Mouse (Mus musculus): Measurements from ENCODE around the gene Ncor2. TPM values are rescaled to one million over a fixed set of nuclear protein-coding genes. Genes with fewer than 3 reads are reported as not detected.

The Ncor2 gene
- total RNA-seq, 1 experiment = 19.9 TPM

- Histone ChIP-seq H3K36me3 (ENCODE audit: control insufficient read depth, insufficient read depth, low read length, poor library complexity, severe bottlenecking) (peaks cover 3% of the 10 kb centered on the region; the same call in 1 of the 2 replicates), H3K9me3 (ENCODE audit: control insufficient read depth, insufficient read depth, low read depth, low read length) (no peaks in the 10 kb centered on the region), H3K9ac (ENCODE audit: insufficient read depth, low read depth, low read length, poor library complexity, severe bottlenecking) (no peak overlapping the region), H3K27ac (ENCODE audit: insufficient read depth, low read depth, low read length, poor library complexity, severe bottlenecking) (no peak overlapping the region), H3K4me3 (ENCODE audit: insufficient read depth in 1 of 2, low read depth in 1 of 2, low read length in 2 of 2, poor library complexity in 1 of 2, severe bottlenecking in 1 of 2) (no peak overlapping the region), H3K4me1 (ENCODE audit: control insufficient read depth in 2 of 2, insufficient read depth in 2 of 2, low read length in 2 of 2, poor library complexity in 1 of 2) (peaks cover 0 to 21% of the 10 kb centered on the region in 2 experiments; a peak in 1 of 4 replicates)
- in situ Hi-C loops (cut with MboI; ENCODE audit: low sequenced_read_pairs in 2 of 2, unreplicated experiment in 2 of 2) = no loop called here
- no peak for DNase-seq (ENCODE audit: low read depth, low spot score)
- TF ChIP-seq MAFK (IDR thresholded peaks at IDR 0.05; ENCODE audit: insufficient read depth, low read depth, low read length) (no peak), CHD2 (IDR thresholded peaks at IDR 0.05; ENCODE audit: low read depth, low read length) (no peak), ZNF384 (IDR thresholded peaks at IDR 0.05; ENCODE audit: low read depth, low read length) (no peak), ZC3H11A (IDR thresholded peaks at IDR 0.05; ENCODE audit: borderline replicate concordance, low read depth, low read length) (no peak), HCFC1 (IDR thresholded peaks at IDR 0.05; ENCODE audit: borderline replicate concordance, insufficient read depth, low read length) (no peak)
These were observed 53.0 kb downstream of the Ncor2 start for GRCm38 (mm10) chr5:125125966-125126464.

DNA sequence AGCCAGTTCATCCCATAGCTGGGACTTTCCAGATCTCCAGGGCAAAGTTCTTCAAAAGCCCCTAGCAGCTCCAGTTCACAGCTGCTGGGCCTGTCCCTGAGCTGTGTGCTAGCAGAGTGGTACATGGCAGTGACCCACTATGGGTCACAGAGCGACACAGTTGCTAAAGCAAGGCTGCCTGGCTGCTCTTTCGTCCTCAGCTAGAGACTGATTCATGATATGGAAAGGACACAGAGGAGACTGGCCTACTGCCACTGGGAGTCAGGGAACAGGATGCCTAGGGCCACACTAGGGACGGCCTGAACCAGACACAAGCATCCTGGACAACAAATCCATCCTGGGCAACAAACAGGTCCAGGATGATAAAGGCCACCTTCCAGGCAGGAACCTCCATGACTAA, 53.8 kb downstream of the Ncor2 start:
- in situ Hi-C loops (cut with MboI; ENCODE audit: low sequenced_read_pairs in 2 of 2, unreplicated experiment in 2 of 2) = no loop called here
- Histone ChIP-seq H3K27ac (ENCODE audit: insufficient read depth, low read depth, low read length, poor library complexity, severe bottlenecking) (no peak overlapping the region), H3K9me3 (ENCODE audit: control insufficient read depth, insufficient read depth, low read depth, low read length) (no peaks in the 10 kb centered on the region), H3K4me3 (ENCODE audit: insufficient read depth in 1 of 2, low read depth in 1 of 2, low read length in 2 of 2, poor library complexity in 1 of 2, severe bottlenecking in 1 of 2) (no peak overlapping the region), H3K9ac (ENCODE audit: insufficient read depth, low read depth, low read length, poor library complexity, severe bottlenecking) (no peak overlapping the region), H3K4me1 (ENCODE audit: control insufficient read depth in 2 of 2, insufficient read depth in 2 of 2, low read length in 2 of 2, poor library complexity in 1 of 2) (peaks cover 0 to 17% of the 10 kb centered on the region in 2 experiments; a peak in 1 of 4 replicates), H3K36me3 (ENCODE audit: control insufficient read depth, insufficient read depth, low read length, poor library complexity, severe bottlenecking) (peaks cover 3% of the 10 kb centered on the region; the same call in 1 of the 2 replicates)
- no peak for DNase-seq (ENCODE audit: low read depth, low spot score)
- TF ChIP-seq CHD2 (IDR thresholded peaks at IDR 0.05; ENCODE audit: low read depth, low read length) (no peak), ZC3H11A (IDR thresholded peaks at IDR 0.05; ENCODE audit: borderline replicate concordance, low read depth, low read length) (no peak), MAFK (IDR thresholded peaks at IDR 0.05; ENCODE audit: insufficient read depth, low read depth, low read length) (no peak), ZNF384 (IDR thresholded peaks at IDR 0.05; ENCODE audit: low read depth, low read length) (no peak), HCFC1 (IDR thresholded peaks at IDR 0.05; ENCODE audit: borderline replicate concordance, insufficient read depth, low read length) (no peak)

DNA sequence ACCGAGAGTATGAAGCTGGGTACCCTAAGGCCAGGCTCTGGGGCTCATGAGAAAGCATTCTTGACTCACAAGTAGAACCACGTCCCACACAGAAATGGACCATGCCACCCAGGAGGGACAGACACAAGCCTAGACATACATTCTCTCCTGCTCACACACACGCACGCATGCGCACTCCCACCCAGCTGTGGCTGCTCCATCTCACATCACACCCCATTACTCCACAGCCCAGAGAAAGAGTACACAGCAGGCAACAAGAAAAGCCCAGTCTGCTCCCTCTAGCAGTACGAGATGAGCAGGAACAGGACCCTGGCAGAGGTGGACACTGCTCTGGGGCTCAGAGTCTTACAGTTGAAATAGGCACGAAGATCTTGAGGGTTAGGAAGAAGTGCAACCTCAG, 55.0 kb downstream of the Ncor2 start:
- Histone ChIP-seq H3K4me1 (ENCODE audit: control insufficient read depth in 2 of 2, insufficient read depth in 2 of 2, low read length in 2 of 2, poor library complexity in 1 of 2) (peaks cover 0 to 16% of the 10 kb centered on the region in 2 experiments; a peak in 1 of 4 replicates), H3K27ac (ENCODE audit: insufficient read depth, low read depth, low read length, poor library complexity, severe bottlenecking) (no peak overlapping the region)
- in situ Hi-C loops (cut with MboI; ENCODE audit: low sequenced_read_pairs in 2 of 2, unreplicated experiment in 2 of 2) = no loop called here

DNA sequence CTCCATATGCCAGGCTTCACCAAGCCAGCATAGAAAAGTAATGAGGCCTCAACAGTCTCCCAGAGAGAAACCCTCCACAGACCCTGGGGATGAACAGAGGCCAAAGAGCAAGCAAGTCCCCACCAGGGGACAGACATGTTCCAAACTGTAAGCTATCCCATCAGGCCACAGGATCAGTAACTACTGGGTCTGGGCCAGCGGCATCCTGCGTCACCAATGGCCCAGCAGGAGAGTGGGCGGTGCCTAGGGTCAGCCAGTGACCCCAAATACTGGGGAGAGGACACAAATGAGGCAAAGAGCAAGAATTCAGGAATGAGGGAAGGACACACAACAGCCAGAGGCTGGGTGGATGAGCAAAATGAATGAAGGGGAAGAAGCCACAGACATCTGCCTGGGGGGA, 55.8 kb downstream of the Ncor2 start:
- Histone ChIP-seq H3K27ac (ENCODE audit: insufficient read depth, low read depth, low read length, poor library complexity, severe bottlenecking) (no peak overlapping the region), H3K4me1 (ENCODE audit: control insufficient read depth in 2 of 2, insufficient read depth in 2 of 2, low read length in 2 of 2, poor library complexity in 1 of 2) (peaks cover 0 to 16% of the 10 kb centered on the region in 2 experiments; a peak in 1 of 4 replicates), H3K9ac (ENCODE audit: insufficient read depth, low read depth, low read length, poor library complexity, severe bottlenecking) (no peak overlapping the region), H3K4me3 (ENCODE audit: insufficient read depth in 1 of 2, low read depth in 1 of 2, low read length in 2 of 2, poor library complexity in 1 of 2, severe bottlenecking in 1 of 2) (no peak overlapping the region), H3K9me3 (ENCODE audit: control insufficient read depth, insufficient read depth, low read depth, low read length) (no peaks in the 10 kb centered on the region), H3K36me3 (ENCODE audit: control insufficient read depth, insufficient read depth, low read length, poor library complexity, severe bottlenecking) (peaks cover 14% of the 10 kb centered on the region; the same call in 1 of the 2 replicates)
- no peak for DNase-seq (ENCODE audit: low read depth, low spot score)
- in situ Hi-C loops (cut with MboI; ENCODE audit: low sequenced_read_pairs in 2 of 2, unreplicated experiment in 2 of 2) = no loop called here
- TF ChIP-seq MAFK (IDR thresholded peaks at IDR 0.05; ENCODE audit: insufficient read depth, low read depth, low read length) = no peak

More for the DNA sequence above, 55.0 kb downstream of the Ncor2 start:
- Histone ChIP-seq H3K9me3 (ENCODE audit: control insufficient read depth, insufficient read depth, low read depth, low read length) (no peaks in the 10 kb centered on the region), H3K36me3 (ENCODE audit: control insufficient read depth, insufficient read depth, low read length, poor library complexity, severe bottlenecking) (peaks cover 7% of the 10 kb centered on the region; the same call in 1 of the 2 replicates), H3K9ac (ENCODE audit: insufficient read depth, low read depth, low read length, poor library complexity, severe bottlenecking) (no peak overlapping the region), H3K4me3 (ENCODE audit: insufficient read depth in 1 of 2, low read depth in 1 of 2, low read length in 2 of 2, poor library complexity in 1 of 2, severe bottlenecking in 1 of 2) (no peak overlapping the region)
- DNase-seq (ENCODE audit: low read depth, low spot score) = no peak
- TF ChIP-seq HCFC1 (IDR thresholded peaks at IDR 0.05; ENCODE audit: borderline replicate concordance, insufficient read depth, low read length) (no peak), ZNF384 (IDR thresholded peaks at IDR 0.05; ENCODE audit: low read depth, low read length) (no peak), CHD2 (IDR thresholded peaks at IDR 0.05; ENCODE audit: low read depth, low read length) (no peak), ZC3H11A (IDR thresholded peaks at IDR 0.05; ENCODE audit: borderline replicate concordance, low read depth, low read length) (no peak), MAFK (IDR thresholded peaks at IDR 0.05; ENCODE audit: insufficient read depth, low read depth, low read length) (no peak)

- no peak for DNase-seq (ENCODE audit: low read depth, low spot score)
- H3K9ac ChIP-seq (ENCODE audit: insufficient read depth, low read depth, low read length, poor library complexity, severe bottlenecking) = no peak overlapping the region
- H3K9me3 ChIP-seq (ENCODE audit: control insufficient read depth, insufficient read depth, low read depth, low read length) = no peaks in the 10 kb centered on the region
- H3K27ac ChIP-seq (ENCODE audit: insufficient read depth, low read depth, low read length, poor library complexity, severe bottlenecking) = no peak overlapping the region
- H3K36me3 ChIP-seq (ENCODE audit: control insufficient read depth, insufficient read depth, low read length, poor library complexity, severe bottlenecking) = peaks cover 18% of the 10 kb centered on the region; the same call in 1 of the 2 replicates
- H3K4me1 ChIP-seq (ENCODE audit: control insufficient read depth in 2 of 2, insufficient read depth in 2 of 2, low read length in 2 of 2, poor library complexity in 1 of 2) = peaks cover 0 to 13% of the 10 kb centered on the region in 2 experiments; a peak in 1 of 4 replicates
- TF ChIP-seq ZNF384 (IDR thresholded peaks at IDR 0.05; ENCODE audit: low read depth, low read length) = peak; percentile 79
- no peak for TF ChIP-seq HCFC1 (IDR thresholded peaks at IDR 0.05; ENCODE audit: borderline replicate concordance, insufficient read depth, low read length)
- TF ChIP-seq ZC3H11A (IDR thresholded peaks at IDR 0.05; ENCODE audit: borderline replicate concordance, low read depth, low read length) = no peak
- no peak overlapping the region for H3K4me3 ChIP-seq (ENCODE audit: insufficient read depth in 1 of 2, low read depth in 1 of 2, low read length in 2 of 2, poor library complexity in 1 of 2, severe bottlenecking in 1 of 2)
- in situ Hi-C loops (cut with MboI; ENCODE audit: low sequenced_read_pairs in 2 of 2, unreplicated experiment in 2 of 2) = no loop called here
These were observed 56.5 kb downstream of the Ncor2 start for GRCm38 (mm10) chr5:125122546-125122945.
